Comparison of ENCODE assay signal across 18 mouse cellular contexts in the genomic region with DNA sequence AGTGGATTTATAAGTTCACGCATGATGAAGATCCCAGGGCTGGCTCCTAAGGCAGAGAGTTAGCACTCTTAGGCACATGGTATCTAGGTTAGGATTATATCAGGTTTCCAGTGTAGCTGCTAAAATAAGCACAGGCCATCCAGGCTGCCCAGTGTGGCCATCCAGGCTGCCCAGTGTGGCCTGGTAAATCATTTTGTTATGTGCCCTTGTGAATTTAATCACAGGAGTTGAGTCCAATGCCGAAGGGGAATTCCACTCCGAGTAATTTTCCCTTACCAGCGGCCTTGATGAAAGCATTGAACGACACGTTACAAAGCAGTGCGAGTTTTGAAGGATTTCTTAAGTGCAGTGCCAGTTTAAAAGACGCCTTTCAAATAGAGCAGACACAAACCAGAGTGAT.
DNase-seq lines count a peak whose midpoint lies in the region; ATAC-seq and TF ChIP-seq lines count a peak whose summit lies in the region.
"Had no signal": no experiment of that assay in that cellular context is flagged by ENCODE, and none has a peak within 500 bp of the region (broad histone marks: within the 10 kb centered on the region; RNA-seq: fewer than 3 reads in every experiment).

No protein-coding gene starts in this region.

- TF ChIP-seq CTCF in heart, adult 2 months (IDR thresholded peaks at IDR 0.05) = no peak
- TF ChIP-seq CTCF in CH12.LX (conservative IDR thresholded peaks at IDR 0.05 in 1 of 2, IDR thresholded peaks at IDR 0.05 in 1 of 2; ENCODE audit: low read depth in 2 of 2, low read length in 2 of 2) = no peak

- no peaks in the 10 kb centered on the region for H3K27me3 ChIP-seq in heart, adult 2 months (ENCODE audit: control insufficient read depth, insufficient read depth, low read length)
- H3K27me3 ChIP-seq in CH12.LX (replicated peaks) = no peaks in the 10 kb centered on the region
- no peaks in the 10 kb centered on the region for H3K27me3 ChIP-seq in heart, embryonic 16.5 days (ENCODE audit: control insufficient read depth, insufficient read depth, low read length)
- no peaks in the 10 kb centered on the region for H3K27me3 ChIP-seq in midbrain, embryonic 14.5 days (ENCODE audit: control insufficient read depth, insufficient read depth, low read length)
- H3K27me3 ChIP-seq in hindbrain, embryonic 16.5 days (replicated peaks; ENCODE audit: control insufficient read depth, insufficient read depth, low read length) = no peaks in the 10 kb centered on the region
- H3K27me3 ChIP-seq: hindbrain, embryonic 13.5 days; midbrain, embryonic 15.5 days had no signal

- DNase-seq in heart, adult 2 months = peak in 1 of 2 experiments; percentile 52
- no peak for DNase-seq in heart, postnatal 14 days
- DNase-seq in CH12.LX (ENCODE audit: extremely low read depth) = no peak
- peak; percentile 46 for DNase-seq in adrenal gland, postnatal 14 days
- no peak for DNase-seq in midbrain, embryonic 14.5 days
- DNase-seq: cerebellum, adult 9-11 months; embryo, embryonic 11 days; layer of hippocampus, postnatal 36 days; left cerebral cortex, postnatal 4 days; lung, embryonic 14.5 days; right cerebral cortex, postnatal 14 days; thymus, adult 18-20 months had no signal

- dilution Hi-C loops in CH12.LX (cut with MboI; ENCODE audit: extremely low pct_ligation_motif_present, extremely low pct_unique_long_range_greater_than_20kb, low sequenced_read_pairs) = no loop called here

- 64% methylated on average over 8 of the region's 8 CpGs for WGBS in heart, adult 2 months
- 48% methylated on average over 8 of the region's 8 CpGs for WGBS in heart, embryonic 16.5 days
- 93% methylated on average over 8 of the region's 8 CpGs for WGBS in midbrain, embryonic 14.5 days
- WGBS in hindbrain, embryonic 16.5 days = 89% methylated on average over 8 of the region's 8 CpGs

- peaks cover 3% of the 10 kb centered on the region; the same call in 1 of the 2 replicates for H3K79me2 ChIP-seq in heart, adult 2 months (replicated peaks; ENCODE audit: control insufficient read depth, insufficient read depth, low read length)
- no peaks in the 10 kb centered on the region for H3K79me2 ChIP-seq in CH12.LX (replicated peaks; ENCODE audit: control insufficient read depth, extremely low read depth, insufficient read depth, poor library complexity, severe bottlenecking)

- peak overlapping the region; percentile 71 for H3K4me2 ChIP-seq in CH12.LX (ENCODE audit: insufficient read depth, low read depth, poor library complexity, severe bottlenecking)
- no peak overlapping the region for H3K4me2 ChIP-seq in heart, embryonic 16.5 days (ENCODE audit: low read depth, low read length)
- no peak overlapping the region for H3K4me2 ChIP-seq in midbrain, embryonic 14.5 days (ENCODE audit: low read length)
- no peak overlapping the region for H3K4me2 ChIP-seq in hindbrain, embryonic 16.5 days (ENCODE audit: low read length)
- H3K4me2 ChIP-seq: hindbrain, embryonic 13.5 days; liver, embryonic 11.5 days; lung, embryonic 14.5 days; midbrain, embryonic 15.5 days had no signal

- in situ Hi-C loops in CH12.LX (cut with MboI; ENCODE audit: low pct_ligation_motif_present, low pct_unique_long_range_greater_than_20kb, low sequenced_read_pairs) = no loop called here

- H3K36me3 ChIP-seq in heart, adult 2 months (ENCODE audit: control insufficient read depth, insufficient read depth, low read length) = peaks cover 10% of the 10 kb centered on the region
- H3K36me3 ChIP-seq in CH12.LX (replicated peaks in 1 of 2; ENCODE audit: control insufficient read depth in 1 of 2, insufficient read depth in 1 of 2, low read length in 1 of 2) = peaks cover 0 to 5% of the 10 kb centered on the region in 2 experiments
- peaks cover 23% of the 10 kb centered on the region; the same call in 1 of the 2 replicates for H3K36me3 ChIP-seq in heart, embryonic 16.5 days (ENCODE audit: control insufficient read depth, insufficient read depth)
- H3K36me3 ChIP-seq in midbrain, embryonic 14.5 days (ENCODE audit: control insufficient read depth, insufficient read depth, low read length) = no peaks in the 10 kb centered on the region
- H3K36me3 ChIP-seq in hindbrain, embryonic 16.5 days (ENCODE audit: control insufficient read depth, insufficient read depth, low read length) = 0 out of 2 replicates have a peak, but pooled peaks cover 3% of the 10 kb centered on the region
- H3K36me3 ChIP-seq: hindbrain, embryonic 13.5 days; midbrain, embryonic 15.5 days had no signal

- TF ChIP-seq POLR2A in heart, adult 2 months (IDR thresholded peaks at IDR 0.05; ENCODE audit: insufficient read depth, low read depth, low read length) = no peak
- TF ChIP-seq POLR2A in CH12.LX (IDR thresholded peaks at IDR 0.05; ENCODE audit: low read depth, low read length) = no peak

- no peak for TF ChIP-seq RAD21 in CH12.LX (IDR thresholded peaks at IDR 0.05; ENCODE audit: low read depth, low read length)

- H3K9me3 ChIP-seq in CH12.LX (replicated peaks; ENCODE audit: low read length) = no peaks in the 10 kb centered on the region
- H3K9me3 ChIP-seq in heart, embryonic 16.5 days (replicated peaks; ENCODE audit: control insufficient read depth, low read length) = no peaks in the 10 kb centered on the region
- no peaks in the 10 kb centered on the region for H3K9me3 ChIP-seq in midbrain, embryonic 14.5 days (ENCODE audit: control insufficient read depth, low read length)
- H3K9me3 ChIP-seq in hindbrain, embryonic 16.5 days (ENCODE audit: control insufficient read depth, low read length) = no peaks in the 10 kb centered on the region
- H3K9me3 ChIP-seq: hindbrain, embryonic 13.5 days; midbrain, embryonic 15.5 days had no signal

- H3K4me1 ChIP-seq in heart, adult 2 months (ENCODE audit: control insufficient read depth, insufficient read depth, low read length) = peaks cover 3% of the 10 kb centered on the region
- H3K4me1 ChIP-seq in CH12.LX (ENCODE audit: control insufficient read depth in 1 of 2, insufficient read depth in 2 of 2) = peaks cover 7 to 53% of the 10 kb centered on the region in 2 experiments
- H3K4me1 ChIP-seq in heart, embryonic 16.5 days (ENCODE audit: control insufficient read depth, insufficient read depth, low read length) = peaks cover 14% of the 10 kb centered on the region
- no peaks in the 10 kb centered on the region for H3K4me1 ChIP-seq in midbrain, embryonic 14.5 days (ENCODE audit: control insufficient read depth, insufficient read depth, low read length)
- no peaks in the 10 kb centered on the region for H3K4me1 ChIP-seq in hindbrain, embryonic 16.5 days (ENCODE audit: control insufficient read depth, insufficient read depth, low read depth, low read length)
- H3K4me1 ChIP-seq: hindbrain, embryonic 13.5 days; midbrain, embryonic 15.5 days had no signal

- peak; percentile 53; the same call in 1 of the 2 replicates for ATAC-seq in heart, embryonic 16.5 days (replicated peaks; ENCODE audit: extremely low read depth, insufficient read depth, low FRiP score)
- no peak for ATAC-seq in midbrain, embryonic 14.5 days (ENCODE audit: low FRiP score, low TSS enrichment)
- ATAC-seq in hindbrain, embryonic 16.5 days = no peak
- ATAC-seq: forebrain, embryonic 14.5 days; midbrain, embryonic 15.5 days had no signal

- intact Hi-C loops in heart, adult 2 months (cut with DNase I) = loop anchor here (5.0 kb wide), 1 partner anchor 76 kb away; a partner anchor contains a TSS
- intact Hi-C loops in heart, postnatal 14 days (cut with DNase I) = no loop called here

- H3K27ac ChIP-seq in heart, adult 2 months = peak overlapping the region; percentile 71
- peak overlapping the region; percentile 75 for H3K27ac ChIP-seq in CH12.LX (ENCODE audit: insufficient read depth, low read depth)
- peak overlapping the region; percentile 77 for H3K27ac ChIP-seq in heart, embryonic 16.5 days (ENCODE audit: low read length)
- H3K27ac ChIP-seq in midbrain, embryonic 14.5 days (replicated peaks; ENCODE audit: low read depth, low read length) = no peak overlapping the region
- H3K27ac ChIP-seq in hindbrain, embryonic 16.5 days (ENCODE audit: low read depth, low read length) = no peak overlapping the region
- H3K27ac ChIP-seq: hindbrain, embryonic 13.5 days; midbrain, embryonic 15.5 days had no signal

- TF ChIP-seq EP300 in heart, adult 2 months (IDR thresholded peaks at IDR 0.05; ENCODE audit: insufficient read depth, low read depth, low read length) = no peak
- TF ChIP-seq EP300 in CH12.LX (IDR thresholded peaks at IDR 0.05; ENCODE audit: low read length) = no peak

- H3K4me3 ChIP-seq in heart, adult 2 months = no peak overlapping the region
- H3K4me3 ChIP-seq in CH12.LX (replicated peaks in 1 of 3; ENCODE audit: low read depth in 2 of 3, low read length in 2 of 3, poor library complexity in 1 of 3) = peak overlapping the region in 1 of 3 experiments; percentile 55
- H3K4me3 ChIP-seq in heart, embryonic 16.5 days (ENCODE audit: low read length) = no peak overlapping the region
- H3K4me3 ChIP-seq in midbrain, embryonic 14.5 days (replicated peaks; ENCODE audit: low read depth, low read length) = no peak overlapping the region
- H3K4me3 ChIP-seq in hindbrain, embryonic 16.5 days (ENCODE audit: low read length) = no peak overlapping the region
- H3K4me3 ChIP-seq: hindbrain, embryonic 13.5 days; midbrain, embryonic 15.5 days had no signal

- H3K9ac ChIP-seq in heart, adult 2 months (ENCODE audit: low read depth, low read length) = no peak overlapping the region
- no peak overlapping the region; the same call in 1 of the 2 replicates for H3K9ac ChIP-seq in CH12.LX (ENCODE audit: insufficient read depth, low read depth)
- no peak overlapping the region for H3K9ac ChIP-seq in heart, embryonic 16.5 days (ENCODE audit: low read length)
- H3K9ac ChIP-seq in midbrain, embryonic 14.5 days (replicated peaks; ENCODE audit: low read length) = no peak overlapping the region
- no peak overlapping the region for H3K9ac ChIP-seq in hindbrain, embryonic 16.5 days (ENCODE audit: low read depth, low read length)
- H3K9ac ChIP-seq: hindbrain, embryonic 13.5 days; lung, embryonic 14.5 days; midbrain, embryonic 15.5 days had no signal

TF ChIP-seq in CH12.LX, 34 proteins besides CTCF, POLR2A, EP300 and RAD21 (continues in another document):
- TF ChIP-seq TCF12 (IDR thresholded peaks at IDR 0.05; ENCODE audit: low read depth, low read length) (no peak), E2F4 (IDR thresholded peaks at IDR 0.05; ENCODE audit: insufficient replicate concordance, low read depth, low read length) (no peak), ETS1 (conservative IDR thresholded peaks at IDR 0.05; ENCODE audit: low read depth, low read length) (no peak), USF1 (IDR thresholded peaks at IDR 0.05; ENCODE audit: low read depth, low read length) (no peak), MAX (IDR thresholded peaks at IDR 0.05; ENCODE audit: low read length) (no peak), UBTF (IDR thresholded peaks at IDR 0.05; ENCODE audit: low read depth, low read length) (no peak), SMC3 (IDR thresholded peaks at IDR 0.05; ENCODE audit: low read depth, low read length) (no peak), RCOR1 (conservative IDR thresholded peaks at IDR 0.05; ENCODE audit: low read depth, low read length) (no peak), JUND (conservative IDR thresholded peaks at IDR 0.05; ENCODE audit: low read depth, low read length) (no peak), ZNF384 (IDR thresholded peaks at IDR 0.05; ENCODE audit: low read depth, low read length) (no peak), MYC (IDR thresholded peaks at IDR 0.05; ENCODE audit: low read depth, low read length) (no peak)

Comparison
In these comparisons a context has a peak if more than half of its experiments do, and no peak if none do; other contexts are left out.
1. H3K27ac ChIP-seq: peak in heart, adult 2 months (single experiment), CH12.LX (single experiment) and heart, embryonic 16.5 days (single experiment); none in midbrain, embryonic 14.5 days (single experiment) and hindbrain, embryonic 16.5 days (single experiment).